Mouse (Mus musculus) midbrain, postnatal 0 days (tissue): ENCODE data around the gene Apobec4. TPM values are rescaled to one million over a fixed set of nuclear protein-coding genes. Genes with fewer than 3 reads are reported as not detected.

ENCODE experiments used
- ATAC-seq: fragments of 200-750 bp; cut with Nextera tagmentation; 2 replicates; pipeline ENCODE4 v1.8.0; 2017; ENCODE audit warnings: moderate number of reproducible peaks, mild to moderate bottlenecking, moderate TSS enrichment, moderate library complexity; ENCODE audit not compliant: low FRiP score
- DNase-seq: peaks from one replicate; pipeline ENCODE4 v3.0.0-alpha.2; 2015; ENCODE audit warnings: low spot score
- H3K27ac ChIP-seq: fragments of 300-500 bp; sonication (generic); 2 replicates; pipeline ENCODE4 v1.5.1; 2014; ENCODE audit warnings: low read depth, mild to moderate bottlenecking, low read length, mixed read lengths
- H3K27me3 ChIP-seq: fragments of 300-500 bp; sonication (generic); 2 replicates; pipeline ENCODE4 v1.6.1; 2014; ENCODE audit warnings: low read length, control low read depth, mixed read lengths; ENCODE audit not compliant: insufficient read depth
- H3K36me3 ChIP-seq: fragments of 300-500 bp; sonication (generic); 2 replicates; pipeline ENCODE4 v1.6.1; 2014; ENCODE audit warnings: low read length, control low read depth, mixed read lengths; ENCODE audit not compliant: insufficient read depth
- H3K4me1 ChIP-seq: fragments of 300-500 bp; sonication (generic); 2 replicates; pipeline ENCODE4 v1.6.1; 2014; ENCODE audit warnings: mild to moderate bottlenecking, control low read depth, antibody characterized with exemption, low read length, mixed read lengths; ENCODE audit not compliant: insufficient read depth
- H3K4me2 ChIP-seq: fragments of 300-500 bp; sonication (generic); 2 replicates; pipeline ENCODE4 v1.6.1; 2014; ENCODE audit warnings: low read depth, mild to moderate bottlenecking, low read length, mixed read lengths; ENCODE audit not compliant: poor library complexity, severe bottlenecking
- H3K4me3 ChIP-seq: fragments of 300-500 bp; sonication (generic); 2 replicates; pipeline ENCODE4 v1.5.1; 2014; ENCODE audit warnings: low read depth, mild to moderate bottlenecking, low read length, moderate library complexity
- H3K9ac ChIP-seq: fragments of 300-500 bp; sonication (generic); replicated peaks from 2 replicates; pipeline ENCODE4 v1.6.1; 2014; ENCODE audit warnings: mild to moderate bottlenecking, low read length, moderate library complexity, mixed read lengths; ENCODE audit not compliant: poor library complexity, severe bottlenecking
- H3K9me3 ChIP-seq: fragments of 300-500 bp; sonication (generic); 2 replicates; pipeline ENCODE4 v1.6.1; 2016; ENCODE audit warnings: low read length, control low read depth
- CTCF ChIP-seq: IDR thresholded peaks from 2 replicates; pipeline ENCODE4 v1.5.1; 2016; ENCODE audit warnings: antibody characterized with exemption, mild to moderate bottlenecking
- WGBS: fragments of 180-500 bp; shearing (Covaris S2); extraction: QIAGEN DNeasy Blood & Tissue Kit; methylation state at CpG from one replicate; pipeline ENCODE4 v1.1.7; 2014; 5-methylcytosine and 5-hydroxymethylcytosine counted together
- polyA plus RNA-seq: library from polyadenylated mRNA; unstranded; fragments of >200 nt; fragmentation: Nextera tagmentation; extraction: Ambion mirVana; gene quantifications from 2 replicates; pipeline ENCODE4 v1.2.1, GENCODE M21; 2015
- total RNA-seq: library from RNA; depleted of rRNA; stranded (reverse); fragments of >200 nt; gene quantifications from 2 replicates; pipeline ENCODE4 v1.2.3, GENCODE M21; 2014

Apobec4 gene
- total and polyA plus RNA-seq, 2 experiments from 2014 or later = not detected

DNA sequence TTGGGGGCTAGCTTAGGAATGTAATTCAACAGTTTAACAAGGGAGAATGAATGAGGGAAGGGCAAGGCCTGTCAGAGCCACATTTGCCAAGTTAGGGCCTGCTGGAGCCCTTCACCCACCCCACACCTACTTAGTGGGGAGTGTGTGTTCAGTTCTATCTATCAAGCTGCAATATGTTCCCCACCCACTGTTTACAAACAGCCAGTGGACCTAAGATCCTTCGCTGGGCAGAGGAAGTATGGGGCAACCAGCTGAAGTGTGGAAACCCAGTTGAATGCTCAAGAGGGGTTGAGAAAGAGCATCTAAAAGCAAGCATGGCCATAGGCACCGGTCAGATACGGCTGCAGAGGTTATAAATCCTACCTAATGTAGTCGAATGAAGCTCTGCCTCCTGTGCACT is 36.6 kb downstream of the Apobec4 start:
- DNase-seq = no peak
- H3K4me1 ChIP-seq = no peaks in the 10 kb centered on the region
- ATAC-seq = no peak
- no peak overlapping the region for H3K4me2 ChIP-seq
- no peak overlapping the region for H3K27ac ChIP-seq
- TF ChIP-seq CTCF = no peak
- 95% methylated on average over 4 of the region's 4 CpGs for WGBS
- H3K9me3 ChIP-seq = no peaks in the 10 kb centered on the region
- H3K4me3 ChIP-seq = no peak overlapping the region
- no peak overlapping the region for H3K9ac ChIP-seq
- H3K36me3 ChIP-seq = no peaks in the 10 kb centered on the region
- no peaks in the 10 kb centered on the region for H3K27me3 ChIP-seq

DNA sequence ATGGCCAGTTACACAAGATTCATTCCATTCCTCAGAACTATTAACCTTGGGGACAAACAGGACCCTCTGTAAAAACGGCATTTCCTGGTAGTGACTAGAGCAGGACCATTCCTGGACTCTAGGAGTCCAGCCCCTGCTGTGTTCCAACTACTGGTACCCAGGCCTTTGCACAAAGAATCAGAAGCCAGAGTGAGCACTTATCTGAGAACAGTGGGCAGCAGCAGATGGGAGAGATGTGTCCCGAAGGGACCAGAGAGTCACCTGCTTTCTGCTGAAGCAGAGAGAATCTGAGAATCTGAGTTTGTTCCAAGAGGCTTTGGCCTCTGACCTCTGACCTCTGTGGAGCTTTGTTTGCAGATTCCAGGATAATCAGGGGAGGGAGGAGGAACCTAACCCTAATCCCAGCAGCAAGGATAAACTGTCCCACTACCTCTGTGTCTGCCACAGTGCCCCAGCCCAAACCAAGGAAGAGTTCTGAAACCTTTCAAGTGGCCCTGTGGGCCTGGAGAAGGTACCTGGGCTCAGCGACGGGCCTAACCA is 37.8 kb downstream of the Apobec4 start:
- DNase-seq (no peak), ATAC-seq (no peak)
- Histone ChIP-seq H3K27ac (no peak overlapping the region), H3K4me2 (no peak overlapping the region), H3K9ac (no peak overlapping the region), H3K36me3 (no peaks in the 10 kb centered on the region), H3K4me1 (no peaks in the 10 kb centered on the region), H3K4me3 (no peak overlapping the region), H3K27me3 (no peaks in the 10 kb centered on the region), H3K9me3 (no peaks in the 10 kb centered on the region)
- WGBS = 23% methylated on average over 4 of the region's 4 CpGs
- no peak for TF ChIP-seq CTCF

DNA sequence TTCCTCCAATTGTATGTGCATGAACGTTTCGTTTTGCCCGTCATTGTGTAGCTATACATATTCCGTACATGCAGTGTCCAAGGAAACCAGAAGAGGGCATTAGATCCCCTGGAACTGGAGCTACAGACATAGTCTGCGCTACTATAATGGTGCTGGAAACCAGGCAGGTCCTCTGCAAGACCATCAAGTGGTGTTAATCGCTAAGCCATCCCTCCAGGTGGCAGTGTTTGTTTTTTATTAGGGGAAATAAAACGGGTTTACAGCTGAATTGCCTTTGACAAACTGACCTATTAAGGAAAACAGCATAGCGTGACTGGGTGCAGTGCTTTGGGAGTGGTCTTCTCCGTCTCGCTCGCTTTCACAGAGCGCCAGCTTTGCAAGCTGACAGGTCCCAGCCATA is 39.9 kb downstream of the Apobec4 start:
- DNase-seq (peak; percentile 61), ATAC-seq (no peak)
- Histone ChIP-seq H3K27ac (no peak overlapping the region), H3K9me3 (no peaks in the 10 kb centered on the region), H3K27me3 (no peaks in the 10 kb centered on the region), H3K9ac (no peak overlapping the region), H3K4me1 (no peaks in the 10 kb centered on the region), H3K36me3 (no peaks in the 10 kb centered on the region), H3K4me3 (no peak overlapping the region), H3K4me2 (no peak overlapping the region)
- 31% methylated on average over 12 of the region's 12 CpGs for WGBS
- TF ChIP-seq CTCF = peak; percentile 68

DNA sequence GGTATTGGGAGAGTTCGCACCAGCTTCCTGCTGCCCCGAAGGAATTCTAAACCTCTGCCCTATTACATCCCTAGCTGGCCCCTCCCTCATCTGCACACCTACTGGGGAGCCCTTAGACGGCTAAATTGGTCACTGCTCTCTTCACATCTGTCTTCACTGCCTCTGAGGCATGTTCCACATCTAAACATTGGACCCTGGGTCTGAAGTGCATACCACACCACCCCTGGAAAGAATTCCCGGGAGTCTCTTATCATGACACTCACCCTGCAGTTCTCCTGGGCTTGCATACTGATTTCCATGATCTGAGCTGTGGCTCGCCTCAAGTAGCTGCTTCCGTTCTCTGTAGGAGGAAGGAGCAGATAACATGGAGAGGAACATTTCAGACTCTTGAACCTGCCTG is 40.5 kb downstream of the Apobec4 start:
- no peaks in the 10 kb centered on the region for H3K36me3 ChIP-seq
- no peak for TF ChIP-seq CTCF

DNA sequence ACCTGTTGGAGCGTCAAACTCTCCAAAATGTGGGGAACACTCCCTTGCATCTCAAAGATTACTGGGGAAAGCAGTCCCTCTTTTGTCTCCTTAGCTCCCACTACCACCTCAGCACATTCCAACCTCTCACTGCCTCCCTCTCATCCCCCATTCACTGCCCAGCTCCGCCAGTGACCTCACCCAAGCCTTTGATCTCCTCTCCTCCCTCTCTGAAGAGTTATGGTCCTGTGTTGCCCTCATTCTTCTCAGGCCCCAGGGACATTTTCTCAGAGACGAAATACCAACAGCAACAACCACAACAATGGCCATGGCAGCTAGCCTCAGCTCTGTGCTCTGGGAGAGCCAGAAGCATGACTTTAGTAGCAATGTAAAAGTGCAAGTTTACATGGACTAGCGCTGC is 40.9 kb downstream of the Apobec4 start:
- H3K36me3 ChIP-seq = no peaks in the 10 kb centered on the region
- H3K9ac ChIP-seq = no peak overlapping the region
- TF ChIP-seq CTCF = no peak
- 27% methylated on average over 4 of the region's 4 CpGs for WGBS
- H3K4me1 ChIP-seq = no peaks in the 10 kb centered on the region
- no peak overlapping the region for H3K4me3 ChIP-seq
- DNase-seq (no peak), ATAC-seq (no peak)
- no peak overlapping the region for H3K27ac ChIP-seq
- no peak overlapping the region for H3K4me2 ChIP-seq
- no peaks in the 10 kb centered on the region for H3K9me3 ChIP-seq
- H3K27me3 ChIP-seq = no peaks in the 10 kb centered on the region

More for the DNA sequence above, 40.5 kb downstream of the Apobec4 start:
- ATAC-seq = no peak
- Histone ChIP-seq H3K4me3 (no peak overlapping the region), H3K27ac (no peak overlapping the region), H3K27me3 (no peaks in the 10 kb centered on the region), H3K4me1 (no peaks in the 10 kb centered on the region), H3K4me2 (no peak overlapping the region), H3K9ac (no peak overlapping the region), H3K9me3 (no peaks in the 10 kb centered on the region)
- DNase-seq = no peak
- WGBS = 27% methylated on average over 6 of the region's 6 CpGs

DNA sequence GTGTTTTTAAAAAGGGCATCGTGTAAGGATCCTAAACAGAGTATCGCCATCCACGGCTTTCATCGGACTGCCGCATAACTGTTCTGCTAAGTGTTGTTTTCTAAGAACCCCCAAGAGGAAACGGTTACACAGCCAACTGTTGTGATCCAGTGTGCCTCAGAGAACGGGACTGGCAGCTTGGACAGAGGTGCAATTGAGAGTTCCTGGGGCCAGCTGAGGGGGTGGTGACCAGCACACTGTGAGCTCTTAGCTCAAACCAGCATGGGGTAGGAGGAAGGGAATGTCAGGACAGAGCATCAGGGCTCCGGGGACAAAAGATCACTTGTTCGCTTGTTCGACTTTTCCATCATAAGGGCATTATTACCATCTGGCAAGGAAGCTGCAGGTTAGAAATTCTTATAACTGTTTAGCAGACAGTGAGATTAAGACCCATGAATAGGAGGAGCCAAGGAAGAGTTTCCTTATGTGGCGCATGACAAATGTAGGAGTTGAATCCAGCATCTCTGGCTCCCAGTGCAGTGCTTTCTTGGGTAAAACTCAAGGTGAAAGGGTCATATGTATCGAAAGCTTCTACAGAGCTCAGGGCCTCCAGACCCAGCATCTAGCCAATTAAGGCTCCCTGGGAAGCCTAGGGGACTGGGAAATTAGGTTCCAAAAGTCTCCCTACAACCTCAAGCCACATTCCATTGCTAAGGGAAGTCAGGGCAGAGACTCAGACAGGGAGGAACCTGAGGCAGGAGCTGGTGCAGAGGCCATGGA is 42.6 kb downstream of the Apobec4 start:
- H3K4me3 ChIP-seq = no peak overlapping the region
- H3K9me3 ChIP-seq = no peaks in the 10 kb centered on the region
- no peak overlapping the region for H3K27ac ChIP-seq
- TF ChIP-seq CTCF = no peak
- H3K36me3 ChIP-seq = no peaks in the 10 kb centered on the region
- DNase-seq = peak; percentile 51
- no peaks in the 10 kb centered on the region for H3K27me3 ChIP-seq
- WGBS = 26% methylated on average over 12 of the region's 12 CpGs
- H3K4me1 ChIP-seq = no peaks in the 10 kb centered on the region
- H3K4me2 ChIP-seq = no peak overlapping the region
- no peak; the same call in 1 of the 2 replicates for ATAC-seq
- H3K9ac ChIP-seq = no peak overlapping the region
